Mouse (Mus musculus) lung, adult 2 months (tissue): ENCODE data around the gene Kank4. TPM values are rescaled to one million over a fixed set of nuclear protein-coding genes. Genes with fewer than 3 reads are reported as not detected.

Experiments used
- DNase-seq: peaks from one replicate; pipeline ENCODE4 v3.0.0; 2022
- H3K4me1 ChIP-seq: fragments of 200-500 bp; 2 replicates; pipeline ENCODE4 v1.6.1; 2011; ENCODE audit warnings: low read length; ENCODE audit not compliant: control insufficient read depth, insufficient read depth
- H3K4me3 ChIP-seq: fragments of 200-500 bp; replicated peaks from 2 replicates; pipeline ENCODE3; 2011; ENCODE audit warnings: low read depth, mild to moderate bottlenecking, control low read depth, low read length; ENCODE audit errors: extremely low read depth
- CTCF ChIP-seq: fragments of 200-500 bp; IDR thresholded peaks from 2 replicates; pipeline ENCODE4 v1.5.1; 2011; ENCODE audit warnings: mild to moderate bottlenecking, low read length, control low read depth; ENCODE audit not compliant: insufficient read depth
- POLR2A ChIP-seq: fragments of 200-500 bp; IDR thresholded peaks from 2 replicates; pipeline ENCODE4 v1.6.1; 2011; ENCODE audit warnings: low read depth, mild to moderate bottlenecking, control low read depth, low read length, borderline replicate concordance; ENCODE audit errors: extremely low read depth
- WGBS: fragments of 180-500 bp; shearing (Covaris S2); methylation state at CpG from one replicate; pipeline ENCODE4 v1.1.7; 2018; 5-methylcytosine and 5-hydroxymethylcytosine counted together
- polyA plus RNA-seq: library from polyadenylated mRNA; depleted of rRNA; stranded (reverse); fragments of >200 nt; gene quantifications from 2 replicates; pipeline ENCODE4 v1.2.3, GENCODE M21; 2012

The Kank4 gene
- polyA plus RNA-seq, 1 experiment, result 9.3 TPM

DNA sequence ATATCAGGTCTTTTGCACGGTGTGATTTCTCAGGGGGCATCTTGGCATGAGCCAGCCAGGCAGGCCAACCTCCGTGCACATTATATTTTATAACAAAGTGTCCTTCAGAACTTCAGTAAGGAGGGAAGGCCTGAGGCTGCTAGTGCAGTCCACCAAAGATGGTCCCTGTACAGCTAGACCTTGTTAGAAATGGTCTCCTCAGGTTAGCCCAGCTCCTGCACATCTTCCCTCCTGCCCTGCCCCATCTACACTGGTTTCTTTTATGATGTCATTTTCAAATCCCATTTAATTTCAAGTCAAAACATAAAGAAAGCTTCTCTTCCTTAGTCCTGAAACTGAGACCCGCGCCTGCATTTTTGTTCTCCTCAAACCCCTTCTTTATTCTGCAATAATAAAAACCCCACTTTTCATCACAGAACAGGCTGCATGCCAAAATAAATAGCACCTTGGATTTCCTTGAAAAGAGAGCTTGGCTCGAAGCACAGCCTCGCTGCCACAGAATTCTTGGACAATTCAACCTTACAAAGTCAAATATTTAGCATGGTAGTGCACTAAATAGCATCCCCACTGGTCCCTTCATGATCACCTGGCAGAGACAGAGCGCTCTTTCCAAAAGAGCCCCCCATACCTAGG is 28.1 kb downstream of the Kank4 start:
- DNase-seq, result no peak
- no peak overlapping the region for H3K4me3 ChIP-seq
- TF ChIP-seq CTCF, result no peak
- TF ChIP-seq POLR2A, result no peak

DNA sequence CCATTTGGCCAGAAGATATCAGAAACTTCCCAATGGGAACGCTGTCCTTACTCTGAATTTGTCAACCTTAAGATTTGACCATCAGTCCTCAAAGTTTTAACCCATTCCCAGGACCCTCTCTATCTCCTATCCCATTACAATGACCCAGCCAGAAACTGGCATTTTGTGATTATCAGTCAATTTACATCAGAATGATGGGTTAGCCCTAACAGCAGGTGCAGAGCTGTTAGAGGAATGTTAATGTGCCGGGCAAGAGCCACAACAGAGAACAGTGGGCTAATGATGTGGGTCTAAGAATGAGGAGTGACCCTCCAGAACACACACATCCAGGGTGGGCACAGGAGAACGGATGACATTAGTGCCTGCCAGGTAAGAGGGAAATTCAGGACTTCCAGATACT is 31.1 kb downstream of the Kank4 start:
- DNase-seq, result no peak
- no peak for TF ChIP-seq POLR2A
- no peak for TF ChIP-seq CTCF
- 63% methylated on average over 3 of the region's 3 CpGs for WGBS

More for the DNA sequence above, 28.1 kb downstream of the Kank4 start:
- peaks cover 4% of the 10 kb centered on the region; the same call in 1 of the 2 replicates for H3K4me1 ChIP-seq
- 56% methylated on average over 7 of the region's 7 CpGs for WGBS

GRCm38 (mm10) chr4:98785851-98786250 is 31.5 kb downstream of the Kank4 start:
- TF ChIP-seq CTCF (no peak), POLR2A (no peak)
- H3K4me1 ChIP-seq, result peaks cover 4% of the 10 kb centered on the region; the same call in 1 of the 2 replicates
- DNase-seq, result no peak
- H3K4me3 ChIP-seq, result no peak overlapping the region
- 46% methylated on average over 8 of the region's 8 CpGs for WGBS

More for the DNA sequence above, 31.1 kb downstream of the Kank4 start:
- Histone ChIP-seq H3K4me1 (peaks cover 4% of the 10 kb centered on the region; the same call in 1 of the 2 replicates), H3K4me3 (no peak overlapping the region)

DNA sequence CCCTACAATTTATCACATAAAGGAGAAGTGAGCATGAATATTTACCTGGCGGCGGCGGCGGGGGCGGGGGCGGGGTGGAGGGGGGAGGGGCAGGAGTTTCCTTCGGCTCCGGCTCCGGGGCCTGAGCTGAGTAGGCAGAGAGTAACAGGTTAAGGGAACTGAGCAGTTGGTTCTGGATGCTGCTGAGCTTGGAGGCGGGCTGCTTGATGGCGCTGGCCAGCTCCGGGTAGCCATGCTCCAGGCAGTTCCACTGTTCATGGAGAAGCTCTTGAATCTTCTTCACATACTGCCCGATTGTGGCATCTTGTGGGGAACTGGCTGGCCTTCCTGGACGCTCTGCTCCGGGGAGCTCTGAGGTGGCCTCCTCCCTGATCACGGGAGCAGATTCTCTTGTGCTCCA is 39.1 kb downstream of the Kank4 start:
- Histone ChIP-seq H3K4me3 (no peak overlapping the region), H3K4me1 (no peaks in the 10 kb centered on the region)
- TF ChIP-seq CTCF, result no peak
- no peak for TF ChIP-seq POLR2A
- DNase-seq, result no peak
- WGBS, result 43% methylated on average over 16 of the region's 16 CpGs

GRCm38 (mm10) chr4:98777464-98777863 is 39.9 kb downstream of the Kank4 start:
- WGBS, result 66% methylated on average over 6 of the region's 6 CpGs
- Histone ChIP-seq H3K4me3 (no peak overlapping the region), H3K4me1 (no peaks in the 10 kb centered on the region)
- DNase-seq, result no peak
- no peak for TF ChIP-seq CTCF
- no peak for TF ChIP-seq POLR2A

GRCm38 (mm10) chr4:98776721-98777427 is 40.5 kb downstream of the Kank4 start:
- no peaks in the 10 kb centered on the region for H3K4me1 ChIP-seq
- no peak for TF ChIP-seq CTCF
- no peak for TF ChIP-seq POLR2A
- no peak for DNase-seq
- 89% methylated on average over 10 of the region's 10 CpGs for WGBS
- no peak overlapping the region for H3K4me3 ChIP-seq

GRCm38 (mm10) chr4:98773785-98774184 is 43.6 kb downstream of the Kank4 start:
- 85% methylated on average over 5 of the region's 5 CpGs for WGBS
- Histone ChIP-seq H3K4me1 (no peaks in the 10 kb centered on the region), H3K4me3 (no peak overlapping the region)
- no peak for TF ChIP-seq POLR2A
- no peak for TF ChIP-seq CTCF
- no peak for DNase-seq

DNA sequence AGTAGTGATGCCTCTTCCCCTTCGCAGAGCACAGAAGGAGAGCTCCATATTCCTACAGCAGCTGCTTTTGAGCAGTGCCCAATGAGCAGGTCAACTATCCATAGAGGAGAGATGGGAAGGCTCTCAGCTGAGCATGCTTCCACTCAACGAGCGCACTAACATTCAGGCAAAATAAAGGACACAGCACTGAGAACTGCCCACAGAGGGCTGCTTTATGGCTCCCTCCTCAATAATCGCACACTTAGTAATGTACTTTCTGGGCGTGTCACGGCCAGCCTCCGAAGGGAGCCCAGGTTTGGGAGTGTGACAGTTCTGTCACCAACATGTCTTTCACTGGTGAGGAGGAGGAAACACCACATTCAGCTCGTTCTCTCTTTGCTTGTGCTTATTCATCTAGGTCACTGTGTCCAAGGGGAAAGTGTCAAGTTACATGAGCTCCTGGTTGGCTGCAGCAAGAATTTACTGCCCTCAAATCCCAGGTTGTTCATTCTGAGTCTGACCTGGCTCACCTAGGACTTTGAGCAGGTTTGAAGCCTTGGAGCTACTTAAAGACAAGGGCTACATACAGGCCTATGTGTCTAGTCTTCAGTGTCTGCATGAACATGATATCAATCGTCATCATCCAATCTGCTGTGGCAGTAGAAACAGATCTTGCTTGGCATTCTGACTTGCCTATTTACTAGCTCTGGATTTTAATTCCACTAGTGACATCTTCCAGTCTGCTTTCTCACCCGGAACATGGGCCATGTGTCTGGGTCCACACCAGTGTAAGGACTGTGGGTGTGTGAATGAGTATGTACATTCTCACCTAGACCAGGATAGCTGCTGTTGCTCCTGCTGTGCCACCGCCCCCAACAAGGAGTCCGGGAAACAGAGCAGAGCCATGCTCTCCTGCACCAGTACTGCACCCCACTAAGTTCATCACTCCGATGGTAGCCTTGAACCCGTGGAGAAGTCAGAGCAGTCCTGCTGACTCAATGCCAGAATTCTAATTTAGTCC is 49.9 kb downstream of the Kank4 start:
- WGBS, result 71% methylated on average over 14 of the region's 14 CpGs
- DNase-seq, result no peak

More for the DNA sequence above, 49.9 kb downstream of the Kank4 start:
- TF ChIP-seq POLR2A (no peak), CTCF (no peak)
- H3K4me1 ChIP-seq, result no peaks in the 10 kb centered on the region
- H3K4me3 ChIP-seq, result no peak overlapping the region
